Mouse (Mus musculus): ENCODE results near the gene Etfb. TPM values are rescaled to one million over a fixed set of nuclear protein-coding genes. Genes with fewer than 3 reads are reported as not detected.

Etfb gene
- total RNA-seq (2023): 51.2 and 76.8 TPM in 2 replicates

GRCm38 (mm10) chr7:43443917-43444293, at the start of gene Etfb, which contains the start of gene Gm45233:
Gene Etfb, plus strand, starts transcription at chr7:43444083.
Gene Gm45233, plus strand, starts transcription at chr7:43444128.

GRCm38 (mm10) chr7:43408131-43408553, 35.7 kb upstream of the Etfb start, which contains the start of gene Siglecg:
Gene Siglecg, plus strand, starts transcription at chr7:43408204.

GRCm38 (mm10) chr7:43427406-43427805, 16.5 kb upstream of the Etfb start, which contains the start of gene Lim2:
Gene Lim2, plus strand, starts transcription at chr7:43427670.

GRCm38 (mm10) chr7:43436341-43437255, 7.3 kb upstream of the Etfb start, which contains the start of gene Nkg7:
Gene Nkg7, plus strand, starts transcription at chr7:43437073.

GRCm38 (mm10) chr7:43440482-43440881, 3.4 kb upstream of the Etfb start, which contains the start of gene Cldnd2:
Gene Cldnd2, plus strand, starts transcription at chr7:43440782.

GRCm38 (mm10) chr7:43462851-43463250, 19.0 kb downstream of the Etfb start, which contains the start of gene Vsig10l:
Gene Vsig10l, plus strand, starts transcription at chr7:43463151.

GRCm38 (mm10) chr7:43489631-43490125, 45.8 kb downstream of the Etfb start, which contains the start of gene Iglon5:
Gene Iglon5, minus strand, starts transcription at chr7:43490075.

Other genes starting within 250 kb of the Etfb start
- 18.1 and 26.7 TPM in 2 replicates for gene Zfp715, start 130.8 kb upstream of the Etfb start, total RNA-seq (2023)
- 9.6 and 11.8 TPM in 2 replicates for gene Siglecf, start 92.7 kb upstream of the Etfb start, total RNA-seq (2023)
- gene Siglecg, start 35.9 kb upstream of the Etfb start, total RNA-seq (2023): 61.1 and 72.3 TPM in 2 replicates
- gene Lim2, start 16.4 kb upstream of the Etfb start, total RNA-seq (2023): not detected in 2 replicates
- 18.8 and 33.1 TPM in 2 replicates for gene Nkg7, start 7.0 kb upstream of the Etfb start, total RNA-seq (2023)
- gene Cldnd2, start 3.3 kb upstream of the Etfb start, total RNA-seq (2023): not detected in 2 replicates
- not detected in 2 replicates for gene Gm45233, start within 50 bp of the Etfb start, total RNA-seq (2023)
- gene Vsig10l, start 19.1 kb downstream of the Etfb start, total RNA-seq (2023): 9.9 and 11.4 TPM in 2 replicates
- gene Iglon5, start 46.0 kb downstream of the Etfb start, total RNA-seq (2023): not detected in 2 replicates
- 0.98 TPM in 1 of 2 replicates, not detected in the other for gene 4931406B18Rik, start 61.9 kb downstream of the Etfb start, total RNA-seq (2023)
- gene Cd33, start 100.3 kb downstream of the Etfb start, total RNA-seq (2023): 529 and 701 TPM in 2 replicates
- 3.1 and 3.6 TPM in 2 replicates for gene Zfp658, start 118.2 kb downstream of the Etfb start, total RNA-seq (2023)
- 11.0 and 12.6 TPM in 2 replicates for gene Zfp719, start 135.5 kb downstream of the Etfb start, total RNA-seq (2023)
- 0.41 and 0.63 TPM in 2 replicates for gene Zfp819, start 163.1 kb downstream of the Etfb start, total RNA-seq (2023)
- gene Ceacam18, start 190.6 kb downstream of the Etfb start, total RNA-seq (2023): not detected in 2 replicates
- gene Siglece, start 216.1 kb downstream of the Etfb start, total RNA-seq (2023): 153 and 158 TPM in 2 replicates
- 2.6 and 3.2 TPM in 2 replicates for gene Ctu1, start 227.9 kb downstream of the Etfb start, total RNA-seq (2023)
- gene Klk14, start 246.3 kb downstream of the Etfb start, total RNA-seq (2023): not detected in 2 replicates